Mouse (Mus musculus): ENCODE data around the gene Eipr1. TPM values are rescaled to one million over a fixed set of nuclear protein-coding genes. Genes with fewer than 3 reads are reported as not detected.

The Eipr1 gene
- total and polyA plus RNA-seq, 3 experiments = 8.6 to 13.5 (median 8.7) TPM

DNA sequence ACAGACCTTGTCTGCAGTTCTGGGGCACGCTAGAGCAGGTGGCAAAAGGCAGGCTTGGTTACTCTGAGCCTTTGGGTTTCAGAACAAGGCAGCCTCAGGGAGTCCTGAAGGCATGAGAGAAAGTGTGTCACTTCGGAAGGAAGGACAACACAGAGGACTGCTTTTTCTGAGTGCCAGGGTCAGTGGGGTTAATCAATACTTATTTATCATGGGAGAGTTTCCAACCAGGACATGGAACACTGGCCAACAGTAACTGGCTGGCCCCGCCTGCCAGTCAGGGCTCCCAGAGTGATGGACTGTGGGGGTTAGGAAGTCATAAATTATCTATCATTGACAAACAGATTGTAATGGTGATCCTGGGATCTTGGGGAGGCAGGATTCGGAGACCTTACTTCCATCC is 148.7 kb downstream of the Eipr1 start:
- no peaks in the 10 kb centered on the region for H3K4me1 ChIP-seq (ENCODE audit: control insufficient read depth, insufficient read depth, low read length)
- no peak overlapping the region for H3K9ac ChIP-seq (ENCODE audit: low read depth, low read length)
- 90% methylated on average over 4 of the region's 4 CpGs for WGBS
- no peak for DNase-seq
- TF ChIP-seq POLR2A (IDR thresholded peaks at IDR 0.05; ENCODE audit: insufficient read depth, low read depth, low read length) (no peak), EP300 (IDR thresholded peaks at IDR 0.05; ENCODE audit: insufficient read depth, low read depth, low read length) (no peak), CTCF (IDR thresholded peaks at IDR 0.05) (no peak)
- H3K4me3 ChIP-seq = no peak overlapping the region
- no peaks in the 10 kb centered on the region for H3K27me3 ChIP-seq (ENCODE audit: control insufficient read depth, insufficient read depth, low read length)
- no peaks in the 10 kb centered on the region for H3K79me2 ChIP-seq (replicated peaks; ENCODE audit: control insufficient read depth, insufficient read depth, low read length)
- intact Hi-C loops (cut with DNase I) = no loop called here
- no peak overlapping the region for H3K27ac ChIP-seq
- H3K36me3 ChIP-seq (ENCODE audit: control insufficient read depth, insufficient read depth, low read length) = no peaks in the 10 kb centered on the region

DNA sequence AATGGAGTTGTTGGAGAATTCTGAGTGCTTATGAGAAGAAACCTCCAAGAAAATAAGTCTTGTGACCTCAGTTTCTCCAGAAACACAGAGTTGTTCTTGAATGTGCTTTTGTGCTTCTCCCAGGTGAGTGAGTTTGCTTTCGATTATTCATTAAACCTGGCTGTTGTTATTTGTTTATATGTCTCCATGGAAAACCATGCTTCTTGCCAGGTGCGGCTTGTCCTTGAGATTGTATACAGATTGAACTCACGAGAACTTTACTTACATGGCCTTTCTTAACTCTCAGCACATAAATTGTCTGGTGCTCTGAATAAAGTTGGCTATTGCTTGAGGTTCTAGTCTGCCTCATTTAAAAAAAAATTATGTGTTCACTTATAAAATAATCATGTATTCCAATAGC is 150.5 kb downstream of the Eipr1 start:
- Histone ChIP-seq H3K27me3 (ENCODE audit: control insufficient read depth, insufficient read depth, low read length) (no peaks in the 10 kb centered on the region), H3K9ac (ENCODE audit: low read depth, low read length) (no peak overlapping the region), H3K4me3 (no peak overlapping the region), H3K27ac (no peak overlapping the region), H3K36me3 (ENCODE audit: control insufficient read depth, insufficient read depth, low read length) (no peaks in the 10 kb centered on the region), H3K79me2 (replicated peaks; ENCODE audit: control insufficient read depth, insufficient read depth, low read length) (no peaks in the 10 kb centered on the region), H3K4me1 (ENCODE audit: control insufficient read depth, insufficient read depth, low read length) (no peaks in the 10 kb centered on the region)
- DNase-seq = no peak
- 81% methylated on average over 3 of the region's 3 CpGs for WGBS
- intact Hi-C loops (cut with DNase I) = no loop called here
- TF ChIP-seq CTCF (IDR thresholded peaks at IDR 0.05) (no peak), EP300 (IDR thresholded peaks at IDR 0.05; ENCODE audit: insufficient read depth, low read depth, low read length) (no peak), POLR2A (IDR thresholded peaks at IDR 0.05; ENCODE audit: insufficient read depth, low read depth, low read length) (no peak)

DNA sequence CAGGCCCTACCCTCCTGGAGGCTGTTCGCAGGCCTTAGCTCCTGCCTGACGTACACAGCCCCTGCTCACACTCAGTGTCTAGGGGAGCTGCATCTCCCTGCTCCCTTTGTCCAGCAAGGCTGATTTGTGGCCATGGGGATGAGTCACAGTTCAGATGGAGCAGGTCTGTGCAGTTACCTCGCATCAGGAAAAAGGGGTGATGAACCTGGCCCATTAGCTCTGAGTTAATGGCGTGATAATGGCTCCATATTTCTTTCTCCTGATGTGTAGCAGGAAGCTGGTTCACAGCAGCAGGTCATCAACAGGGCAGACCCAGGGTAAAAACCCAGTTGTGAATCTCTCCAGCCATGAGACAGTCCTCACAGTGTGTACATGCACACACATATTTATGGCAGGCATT is 151.5 kb downstream of the Eipr1 start:
- Histone ChIP-seq H3K79me2 (replicated peaks; ENCODE audit: control insufficient read depth, insufficient read depth, low read length) (no peaks in the 10 kb centered on the region), H3K27ac (no peak overlapping the region), H3K4me1 (ENCODE audit: control insufficient read depth, insufficient read depth, low read length) (no peaks in the 10 kb centered on the region), H3K4me3 (no peak overlapping the region), H3K9ac (ENCODE audit: low read depth, low read length) (no peak overlapping the region), H3K36me3 (ENCODE audit: control insufficient read depth, insufficient read depth, low read length) (no peaks in the 10 kb centered on the region), H3K27me3 (ENCODE audit: control insufficient read depth, insufficient read depth, low read length) (no peaks in the 10 kb centered on the region)
- TF ChIP-seq CTCF (IDR thresholded peaks at IDR 0.05) (no peak), POLR2A (IDR thresholded peaks at IDR 0.05; ENCODE audit: insufficient read depth, low read depth, low read length) (no peak), EP300 (IDR thresholded peaks at IDR 0.05; ENCODE audit: insufficient read depth, low read depth, low read length) (no peak)
- intact Hi-C loops (cut with DNase I) = no loop called here
- 78% methylated on average over 4 of the region's 4 CpGs for WGBS
- no peak for DNase-seq

DNA sequence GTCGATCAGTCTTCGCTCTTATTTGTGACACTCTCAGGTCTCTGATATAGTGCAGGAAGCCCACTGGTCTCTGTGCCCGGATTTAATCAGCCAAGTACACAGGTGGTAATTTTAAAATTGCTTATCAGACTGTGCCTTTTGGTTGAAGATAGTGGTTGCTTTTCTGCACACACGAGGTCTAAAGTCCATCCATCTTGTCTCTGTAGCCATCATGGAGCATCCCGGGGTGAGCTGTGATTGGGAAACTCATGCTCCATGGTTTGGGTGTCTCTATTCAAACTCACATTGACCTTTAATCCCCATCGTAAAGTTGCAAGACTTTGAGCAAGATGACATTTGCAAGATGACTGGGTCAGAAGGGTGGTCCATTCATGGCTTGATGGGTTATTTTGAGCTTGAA is 153.9 kb downstream of the Eipr1 start:
- no peaks in the 10 kb centered on the region for H3K27me3 ChIP-seq (ENCODE audit: control insufficient read depth, insufficient read depth, low read length)
- DNase-seq = no peak
- no peak overlapping the region for H3K4me3 ChIP-seq
- no peaks in the 10 kb centered on the region for H3K4me1 ChIP-seq (ENCODE audit: control insufficient read depth, insufficient read depth, low read length)
- no peaks in the 10 kb centered on the region for H3K79me2 ChIP-seq (replicated peaks; ENCODE audit: control insufficient read depth, insufficient read depth, low read length)
- TF ChIP-seq CTCF (IDR thresholded peaks at IDR 0.05) (no peak), POLR2A (IDR thresholded peaks at IDR 0.05; ENCODE audit: insufficient read depth, low read depth, low read length) (no peak), EP300 (IDR thresholded peaks at IDR 0.05; ENCODE audit: insufficient read depth, low read depth, low read length) (no peak)
- intact Hi-C loops (cut with DNase I) = no loop called here
- H3K27ac ChIP-seq = no peak overlapping the region
- H3K9ac ChIP-seq (ENCODE audit: low read depth, low read length) = no peak overlapping the region
- WGBS = 76% methylated on average over 6 of the region's 6 CpGs
- H3K36me3 ChIP-seq (ENCODE audit: control insufficient read depth, insufficient read depth, low read length) = no peaks in the 10 kb centered on the region

DNA sequence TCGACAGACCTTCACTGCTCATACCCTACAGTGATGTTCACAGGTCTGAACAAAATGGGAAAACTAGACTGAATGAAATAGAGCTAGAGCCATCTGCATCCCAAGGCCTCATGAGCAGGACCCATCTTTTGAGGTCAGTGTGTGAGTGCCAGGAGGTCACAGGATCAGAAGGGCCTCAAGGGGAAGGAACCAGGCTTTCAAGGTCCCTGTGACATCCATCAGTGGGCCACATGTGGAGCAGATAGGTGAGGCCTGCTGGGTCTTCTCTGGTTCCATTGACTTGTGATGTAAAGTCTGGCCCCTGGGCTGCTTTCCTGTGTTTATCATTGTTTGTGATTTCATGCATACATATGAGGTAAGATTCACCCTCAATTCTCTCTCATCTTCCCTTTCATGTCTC is 154.4 kb downstream of the Eipr1 start:
- Histone ChIP-seq H3K4me3 (no peak overlapping the region), H3K9ac (ENCODE audit: low read depth, low read length) (no peak overlapping the region), H3K79me2 (replicated peaks; ENCODE audit: control insufficient read depth, insufficient read depth, low read length) (no peaks in the 10 kb centered on the region), H3K27me3 (ENCODE audit: control insufficient read depth, insufficient read depth, low read length) (no peaks in the 10 kb centered on the region), H3K4me1 (ENCODE audit: control insufficient read depth, insufficient read depth, low read length) (no peaks in the 10 kb centered on the region), H3K27ac (no peak overlapping the region), H3K36me3 (ENCODE audit: control insufficient read depth, insufficient read depth, low read length) (no peaks in the 10 kb centered on the region)
- no peak for DNase-seq
- intact Hi-C loops (cut with DNase I) = no loop called here
- WGBS = 87% methylated on average over 1 of the region's 1 CpGs
- TF ChIP-seq CTCF (IDR thresholded peaks at IDR 0.05) (no peak), POLR2A (IDR thresholded peaks at IDR 0.05; ENCODE audit: insufficient read depth, low read depth, low read length) (no peak), EP300 (IDR thresholded peaks at IDR 0.05; ENCODE audit: insufficient read depth, low read depth, low read length) (no peak)

DNA sequence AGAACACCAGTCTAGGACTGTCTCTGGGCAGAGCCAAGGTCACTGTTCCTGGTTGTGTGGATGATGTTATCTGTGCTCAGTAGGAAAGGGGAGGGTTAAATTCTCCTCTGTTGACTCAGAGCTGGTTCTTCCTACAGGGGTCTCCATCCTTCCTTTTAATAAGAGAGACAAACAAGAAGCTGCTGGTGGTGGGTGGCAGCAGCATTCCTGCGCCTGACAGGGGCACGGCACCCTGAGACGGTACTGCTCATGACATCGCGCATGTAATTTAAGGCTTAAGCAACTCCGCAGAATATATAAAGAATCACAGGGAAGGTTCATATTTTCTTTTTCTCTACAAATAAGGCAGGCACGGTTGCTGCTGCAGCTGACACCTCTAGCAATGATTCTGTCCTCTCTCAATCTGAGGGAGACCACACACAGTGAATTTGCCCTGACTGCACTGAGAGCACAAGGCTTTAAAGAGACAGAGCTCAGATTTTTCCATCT is 155.2 kb downstream of the Eipr1 start:
- TF ChIP-seq POLR2A (IDR thresholded peaks at IDR 0.05; ENCODE audit: insufficient read depth, low read depth, low read length) = no peak
- TF ChIP-seq EP300 (IDR thresholded peaks at IDR 0.05; ENCODE audit: insufficient read depth, low read depth, low read length) = no peak
- TF ChIP-seq CTCF (IDR thresholded peaks at IDR 0.05) = no peak
- 30% methylated on average over 7 of the region's 7 CpGs for WGBS
- H3K27ac ChIP-seq = no peak overlapping the region

More for the DNA sequence above, 155.2 kb downstream of the Eipr1 start:
- intact Hi-C loops (cut with DNase I) = no loop called here
- Histone ChIP-seq H3K79me2 (replicated peaks; ENCODE audit: control insufficient read depth, insufficient read depth, low read length) (no peaks in the 10 kb centered on the region), H3K9ac (ENCODE audit: low read depth, low read length) (no peak overlapping the region), H3K4me3 (no peak overlapping the region), H3K36me3 (ENCODE audit: control insufficient read depth, insufficient read depth, low read length) (no peaks in the 10 kb centered on the region), H3K4me1 (ENCODE audit: control insufficient read depth, insufficient read depth, low read length) (no peaks in the 10 kb centered on the region), H3K27me3 (ENCODE audit: control insufficient read depth, insufficient read depth, low read length) (no peaks in the 10 kb centered on the region)
- no peak for DNase-seq

Data from heart, adult 2 months (tissue).